Mouse (Mus musculus) lung, embryonic 15.5 days (tissue): Measurements from ENCODE around the gene Stk11. TPM values are rescaled to one million over a fixed set of nuclear protein-coding genes. Genes with fewer than 3 reads are reported as not detected.
A peak's percentile ranks its signal among the peaks of the same experiment; 100 is the strongest.

ENCODE experiments used
- ATAC-seq: fragments of 200-750 bp; cut with Nextera tagmentation; 2 replicates; pipeline ENCODE4 v1.8.0; 2017; ENCODE audit warnings: moderate number of reproducible peaks, borderline replicate concordance; ENCODE audit not compliant: low FRiP score, low TSS enrichment; ENCODE audit errors: extremely low read depth
- H3K27ac ChIP-seq: fragments of 300-500 bp; sonication (generic); 2 replicates; pipeline ENCODE4 v1.5.1; 2015; ENCODE audit warnings: moderate library complexity, mild to moderate bottlenecking, inconsistent platforms
- H3K27me3 ChIP-seq: fragments of 300-500 bp; sonication (generic); 2 replicates; pipeline ENCODE4 v1.6.1; 2015; ENCODE audit warnings: inconsistent platforms
- H3K36me3 ChIP-seq: fragments of 300-500 bp; sonication (generic); 2 replicates; pipeline ENCODE4 v1.6.1; 2015; ENCODE audit warnings: inconsistent platforms
- H3K4me1 ChIP-seq: fragments of 300-500 bp; sonication (generic); 2 replicates; pipeline ENCODE4 v1.6.1; 2015; ENCODE audit warnings: inconsistent platforms
- H3K4me2 ChIP-seq: fragments of 300-500 bp; sonication (generic); 2 replicates; pipeline ENCODE4 v1.6.1; 2015; ENCODE audit warnings: inconsistent platforms, mild to moderate bottlenecking, moderate library complexity
- H3K4me3 ChIP-seq: fragments of 300-500 bp; sonication (generic); 2 replicates; pipeline ENCODE4 v1.5.1; 2015; ENCODE audit warnings: mild to moderate bottlenecking, inconsistent platforms
- H3K9ac ChIP-seq: fragments of 300-500 bp; sonication (generic); 2 replicates; pipeline ENCODE4 v1.6.1; 2015; ENCODE audit warnings: inconsistent platforms
- H3K9me3 ChIP-seq: fragments of 300-500 bp; sonication (generic); 2 replicates; pipeline ENCODE4 v1.6.1; 2016; ENCODE audit warnings: inconsistent platforms
- WGBS: fragments of 180-500 bp; shearing (Covaris S2); methylation state at CpG from one replicate; pipeline ENCODE4 v1.1.7; 2015; 5-methylcytosine and 5-hydroxymethylcytosine counted together
- polyA plus RNA-seq: library from polyadenylated mRNA; unstranded; fragments of >200 nt; fragmentation: Nextera tagmentation; extraction: Ambion mirVana; gene quantifications from 2 replicates; pipeline ENCODE4 v1.2.1, GENCODE M21; 2015

The Stk11 gene
- polyA plus RNA-seq, 1 experiment from 2014 or later, result 18.6 TPM

GRCm38 (mm10) chr10:80147719-80148601 is 32.4 kb downstream of the Stk11 start, which contains the start of gene Midn:
Gene Midn (plus strand): TSS chr10:80148272.
- peak within 1 kb of the TSS; percentile 99 for H3K27ac ChIP-seq
- H3K9me3 ChIP-seq, result no peaks in the 10 kb centered on the region
- 1% methylated on average over 38 of the region's 42 CpGs for WGBS
- peaks cover 53% of the 10 kb centered on the region for H3K4me1 ChIP-seq
- peak within 1 kb of the TSS; percentile 71 for H3K9ac ChIP-seq
- peaks cover 34% of the 10 kb centered on the region for H3K36me3 ChIP-seq
- H3K4me2 ChIP-seq, result peak within 1 kb of the TSS; percentile 89
- ATAC-seq, result peak; percentile 47
- peak within 1 kb of the TSS; percentile 81 for H3K4me3 ChIP-seq
- H3K27me3 ChIP-seq, result no peaks in the 10 kb centered on the region

- WGBS, result 0% methylated on average over 57 of the region's 57 CpGs
Measured at GRCm38 (mm10) chr10:80148610-80149290, 33.1 kb downstream of the Stk11 start.

GRCm38 (mm10) chr10:80149291-80150225 is 34.0 kb downstream of the Stk11 start:
- peak overlapping the region; percentile 89 for H3K4me2 ChIP-seq
- peak overlapping the region; percentile 98 for H3K9ac ChIP-seq
- no peaks in the 10 kb centered on the region for H3K27me3 ChIP-seq
- H3K36me3 ChIP-seq, result peaks cover 38% of the 10 kb centered on the region
- ATAC-seq, result peak; percentile 82
- 1% methylated on average over 88 of the region's 88 CpGs for WGBS
- H3K27ac ChIP-seq, result peak overlapping the region; percentile 99
- H3K4me3 ChIP-seq, result peak overlapping the region; percentile 81
- H3K9me3 ChIP-seq, result no peaks in the 10 kb centered on the region
- peaks cover 61% of the 10 kb centered on the region for H3K4me1 ChIP-seq

More at GRCm38 (mm10) chr10:80148610-80149290, 33.1 kb downstream of the Stk11 start:
- H3K27me3 ChIP-seq, result no peaks in the 10 kb centered on the region
- peaks cover 38% of the 10 kb centered on the region for H3K36me3 ChIP-seq
- H3K4me2 ChIP-seq, result peak overlapping the region; percentile 89
- no peaks in the 10 kb centered on the region for H3K9me3 ChIP-seq
- peak overlapping the region; percentile 81 for H3K4me3 ChIP-seq
- peak; percentile 66 for ATAC-seq
- H3K9ac ChIP-seq, result peak overlapping the region; percentile 71
- peak overlapping the region; percentile 99 for H3K27ac ChIP-seq
- peaks cover 53% of the 10 kb centered on the region for H3K4me1 ChIP-seq

GRCm38 (mm10) chr10:80150226-80151210 is 34.9 kb downstream of the Stk11 start:
- Histone ChIP-seq H3K9me3 (no peaks in the 10 kb centered on the region), H3K36me3 (peaks cover 38% of the 10 kb centered on the region), H3K9ac (peak overlapping the region; percentile 98), H3K4me3 (peak overlapping the region; percentile 81), H3K27ac (peak overlapping the region; percentile 96), H3K4me2 (peak overlapping the region; percentile 89), H3K27me3 (no peaks in the 10 kb centered on the region), H3K4me1 (peaks cover 63% of the 10 kb centered on the region)
- WGBS, result 1% methylated on average over 68 of the region's 71 CpGs
- ATAC-seq, result no peak

GRCm38 (mm10) chr10:80151211-80152034 is 35.8 kb downstream of the Stk11 start:
- Histone ChIP-seq H3K4me1 (peaks cover 63% of the 10 kb centered on the region), H3K9ac (peak overlapping the region; percentile 98), H3K9me3 (no peaks in the 10 kb centered on the region), H3K27me3 (no peaks in the 10 kb centered on the region), H3K27ac (peak overlapping the region; percentile 96), H3K4me2 (peak overlapping the region; percentile 89), H3K36me3 (peaks cover 42% of the 10 kb centered on the region), H3K4me3 (peak overlapping the region; percentile 81)
- no peak for ATAC-seq
- WGBS, result under 1% methylated on average over 26 of the region's 26 CpGs

- WGBS, result 2% methylated on average over 15 of the region's 15 CpGs
- Histone ChIP-seq H3K27me3 (no peaks in the 10 kb centered on the region), H3K4me1 (peaks cover 63% of the 10 kb centered on the region), H3K27ac (peak overlapping the region; percentile 96), H3K9ac (peak overlapping the region; percentile 98), H3K36me3 (peaks cover 50% of the 10 kb centered on the region), H3K4me3 (peak overlapping the region; percentile 81), H3K9me3 (no peaks in the 10 kb centered on the region), H3K4me2 (peak overlapping the region; percentile 89)
- ATAC-seq, result no peak
Measured at GRCm38 (mm10) chr10:80152071-80152872, 36.7 kb downstream of the Stk11 start.

- no peak for ATAC-seq
- Histone ChIP-seq H3K4me3 (peak overlapping the region; percentile 81), H3K4me2 (peak overlapping the region; percentile 89), H3K27ac (peak overlapping the region; percentile 96), H3K9me3 (no peaks in the 10 kb centered on the region), H3K27me3 (no peaks in the 10 kb centered on the region), H3K9ac (peak overlapping the region; percentile 98), H3K36me3 (peaks cover 55% of the 10 kb centered on the region), H3K4me1 (peaks cover 63% of the 10 kb centered on the region)
- 20% methylated on average over 3 of the region's 3 CpGs for WGBS
Measured at GRCm38 (mm10) chr10:80152873-80153260, 37.3 kb downstream of the Stk11 start.

GRCm38 (mm10) chr10:80153713-80154112 is 38.1 kb downstream of the Stk11 start:
- no peaks in the 10 kb centered on the region for H3K9me3 ChIP-seq
- peaks cover 70% of the 10 kb centered on the region for H3K4me1 ChIP-seq
- peak overlapping the region; percentile 96 for H3K27ac ChIP-seq
- no peaks in the 10 kb centered on the region for H3K27me3 ChIP-seq
- WGBS, result 68% methylated on average over 19 of the region's 19 CpGs
- H3K9ac ChIP-seq, result no peak overlapping the region
- peaks cover 55% of the 10 kb centered on the region for H3K36me3 ChIP-seq
- peak overlapping the region; percentile 9; the same call in 1 of the 2 replicates for H3K4me3 ChIP-seq
- peak overlapping the region; percentile 89 for H3K4me2 ChIP-seq
- ATAC-seq, result no peak

- Histone ChIP-seq H3K4me2 (no peak overlapping the region), H3K9ac (no peak overlapping the region), H3K9me3 (no peaks in the 10 kb centered on the region), H3K27ac (0 out of 2 replicates have a peak overlapping the region, but pooled peaks have one; percentile 1), H3K4me3 (no peak overlapping the region), H3K27me3 (no peaks in the 10 kb centered on the region), H3K4me1 (peaks cover 76% of the 10 kb centered on the region), H3K36me3 (peaks cover 55% of the 10 kb centered on the region)
- ATAC-seq, result no peak
- WGBS, result 87% methylated on average over 7 of the region's 7 CpGs
Measured at GRCm38 (mm10) chr10:80154384-80154783, 38.8 kb downstream of the Stk11 start.
